Mouse (Mus musculus): Measurements from ENCODE around the gene Med18. TPM values are rescaled to one million over a fixed set of nuclear protein-coding genes. Genes with fewer than 3 reads are reported as not detected.

The Med18 gene
- 10 to 100 TPM in 2 of 4 experiments, 1 to 10 TPM in 2; 9.2 to 12.0 (median 9.8) TPM for total RNA-seq (2022)

GRCm38 (mm10) chr4:132463430-132464254 is at the start of gene Med18:
Gene Med18 (minus strand): TSS chr4:132463921.
- peak; percentile 91 for DNase-seq (ENCODE audit: low spot score in 2 of 2)

- DNase-seq (ENCODE audit: low spot score in 2 of 2) = no peak
Measured at GRCm38 (mm10) chr4:132512080-132512479, 48.4 kb upstream of the Med18 start.

GRCm38 (mm10) chr4:132510352-132510798 is 46.7 kb upstream of the Med18 start, which contains the start of gene Sesn2:
Gene Sesn2 (minus strand): TSS chr4:132510501.
- peak; percentile 91 to 96 for DNase-seq (ENCODE audit: low spot score in 2 of 2)

- peak in 1 of 2 experiments; percentile 54 for DNase-seq (ENCODE audit: low spot score in 2 of 2)
Measured at GRCm38 (mm10) chr4:132509621-132510296, 46.0 kb upstream of the Med18 start.

- no peak for DNase-seq (ENCODE audit: low spot score in 2 of 2)
Measured at GRCm38 (mm10) chr4:132507210-132507609, 43.5 kb upstream of the Med18 start.

GRCm38 (mm10) chr4:132506250-132506649 is 42.5 kb upstream of the Med18 start:
- no peak for DNase-seq (ENCODE audit: low spot score in 2 of 2)

- no peak for DNase-seq (ENCODE audit: low spot score in 2 of 2)
Measured at GRCm38 (mm10) chr4:132505800-132506199, 42.1 kb upstream of the Med18 start.

GRCm38 (mm10) chr4:132505034-132505738 is 41.5 kb upstream of the Med18 start:
- DNase-seq (ENCODE audit: low spot score in 2 of 2) = no peak

- no peak for DNase-seq (ENCODE audit: low spot score in 2 of 2)
Measured at GRCm38 (mm10) chr4:132503344-132503743, 39.6 kb upstream of the Med18 start.

- DNase-seq (ENCODE audit: low spot score in 2 of 2) = no peak
Measured at GRCm38 (mm10) chr4:132501639-132502038, 37.9 kb upstream of the Med18 start.

- no peak for DNase-seq (ENCODE audit: low spot score in 2 of 2)
Measured at GRCm38 (mm10) chr4:132494271-132494918, 30.7 kb upstream of the Med18 start.

GRCm38 (mm10) chr4:132492178-132493060 is 28.7 kb upstream of the Med18 start:
- DNase-seq (ENCODE audit: low spot score in 2 of 2) = no peak

- DNase-seq (ENCODE audit: low spot score in 2 of 2) = no peak
Measured at GRCm38 (mm10) chr4:132491748-132492147, 28.0 kb upstream of the Med18 start.

- DNase-seq (ENCODE audit: low spot score in 2 of 2) = no peak
Measured at GRCm38 (mm10) chr4:132491057-132491456, 27.3 kb upstream of the Med18 start.

GRCm38 (mm10) chr4:132490273-132491010 is 26.7 kb upstream of the Med18 start:
- no peak for DNase-seq (ENCODE audit: low spot score in 2 of 2)

GRCm38 (mm10) chr4:132488976-132489375 is 25.3 kb upstream of the Med18 start:
- no peak for DNase-seq (ENCODE audit: low spot score in 2 of 2)

- DNase-seq (ENCODE audit: low spot score in 2 of 2) = no peak
Measured at GRCm38 (mm10) chr4:132488521-132488920, 24.8 kb upstream of the Med18 start.

GRCm38 (mm10) chr4:132484820-132485219 is 21.1 kb upstream of the Med18 start:
- no peak for DNase-seq (ENCODE audit: low spot score in 2 of 2)

GRCm38 (mm10) chr4:132484231-132484630 is 20.5 kb upstream of the Med18 start:
- no peak for DNase-seq (ENCODE audit: low spot score in 2 of 2)

Data from left cerebral cortex, adult 8-10 months (tissue).